Mouse (Mus musculus) left cerebral cortex, postnatal 36 days (tissue): ENCODE data around the gene Tspan9. TPM values are rescaled to one million over a fixed set of nuclear protein-coding genes. Genes with fewer than 3 reads are reported as not detected.

Experiments
- DNase-seq, 2 experiments: peaks; one replicate each; pipeline ENCODE4 v3.0.0; 2021 to 2022; ENCODE audit warnings: low spot score in 2 of 2, mixed read lengths in 1 of 2
- intact Hi-C: fragments of 180-260 bp; cut with DNase I; formaldehyde crosslinking; loops from one replicate; pipeline ENCODE4 v1.15.1; 2025
- microRNA-seq: library from miRNA; unstranded; fragments of <30 nt; microRNA quantifications from one replicate; pipeline ENCODE4 v1.2.0, GENCODE M21; 2022
- total RNA-seq, 2 experiments: library from RNA; stranded (reverse); gene quantifications; 2 replicates each; pipeline ENCODE4 v1.2.3; 2021

Tspan9 gene
- total RNA-seq, 2 experiments from 2014 or later = 47.5 to 62.9 TPM

- intact Hi-C loops = no loop called here
- no peak for DNase-seq
Measured at GRCm38 (mm10) chr6:127919491-127919890, 223.9 kb downstream of the Tspan9 start.

GRCm38 (mm10) chr6:127917712-127918111 is 225.7 kb downstream of the Tspan9 start:
- DNase-seq = no peak
- intact Hi-C loops = no loop called here

GRCm38 (mm10) chr6:127916993-127917392 is 226.4 kb downstream of the Tspan9 start:
- intact Hi-C loops = no loop called here
- no peak for DNase-seq

- intact Hi-C loops = no loop called here
- no peak for DNase-seq
Measured at GRCm38 (mm10) chr6:127912938-127913337, 230.5 kb downstream of the Tspan9 start.

GRCm38 (mm10) chr6:127911687-127912086 is 231.7 kb downstream of the Tspan9 start:
- DNase-seq = no peak
- intact Hi-C loops = no loop called here

Small RNA genes within 50 kb of the gene (microRNA-seq; reads per million reads assigned to microRNA genes)
- gene Gm26338 = not detected

Other genes with a start within 250 kb of the Tspan9 start
- gene Tead4, start 157.2 kb upstream of the Tspan9 start, total RNA-seq = 1 to 10 TPM in 1 of 2 experiments, under 1 TPM in 1; 0.39 to 1.2 TPM
- 10 to 100 TPM; 14.3 to 21.9 TPM for gene Tulp3, start 212.3 kb upstream of the Tspan9 start, total RNA-seq
- 10 to 100 TPM; 17.8 TPM for gene Rhno1, start 219.3 kb upstream of the Tspan9 start, total RNA-seq
- 1 to 10 TPM; 1.2 TPM for gene Foxm1, start 219.4 kb upstream of the Tspan9 start, total RNA-seq
- 1 to 10 TPM; 1.1 TPM for gene Tex52, start 231.9 kb upstream of the Tspan9 start, total RNA-seq
- gene Gm44596, start 231.9 kb upstream of the Tspan9 start, total RNA-seq = 1 to 10 TPM in 1 of 2 experiments, not detected in 1; 1.0 TPM